Mouse (Mus musculus): ENCODE measurements around the gene Olfr1080.
"Not testable (repeated sequence)": the region's sequence is repeated elsewhere in the genome, so short reads cannot be mapped to it uniquely, and the experiment has no call there.

Olfr1080 gene

GRCm38 (mm10) chr2:86558135-86558534 lies at the start of gene Olfr1080:
TSS of gene Olfr1080 (minus strand) at chr2:86558235.
- DNase-seq, result not testable (repeated sequence)

DNA sequence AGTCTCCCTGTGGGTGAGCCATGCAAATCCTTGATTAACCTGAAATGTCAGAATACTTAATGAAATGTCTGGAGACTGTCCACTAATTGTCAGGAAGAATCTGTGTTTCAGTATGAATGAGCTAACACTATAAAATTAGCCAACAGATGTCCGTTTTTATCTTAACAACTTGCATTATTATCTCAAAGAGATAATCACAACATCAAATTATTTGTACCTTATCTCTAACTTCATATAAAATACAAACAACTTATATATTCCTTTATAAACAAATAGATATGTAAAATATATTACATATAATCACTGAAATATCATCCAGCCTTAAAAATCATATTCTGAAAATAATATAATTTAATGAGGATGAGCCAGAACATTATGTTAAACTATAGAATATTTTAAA lies 40.8 kb upstream of the Olfr1080 start, which contains the start of gene Olfr1082:
TSS of gene Olfr1082 (minus strand) at position 101 of the 400 bp plus-strand sequence.
- not testable (repeated sequence) for DNase-seq

DNA sequence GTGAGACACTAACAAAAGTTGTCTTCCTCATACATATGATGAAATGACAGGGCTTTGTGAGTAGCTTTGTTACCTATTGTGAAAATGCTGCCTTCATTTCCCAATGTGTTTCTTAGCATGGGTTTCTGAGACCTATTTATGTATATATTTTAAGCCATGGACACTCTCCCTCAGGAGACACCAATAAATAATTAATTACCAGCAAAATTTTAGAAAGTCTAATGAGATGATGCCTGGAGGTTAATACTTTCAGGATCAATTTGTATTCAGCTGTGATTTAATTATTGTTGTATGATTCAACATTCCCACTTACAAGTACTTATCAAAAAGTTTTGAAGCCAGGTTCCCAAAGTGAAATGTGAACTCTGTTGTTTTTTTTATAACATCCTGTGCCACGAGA lies 15.7 kb downstream of the Olfr1080 start, which contains the start of gene Olfr1079:
TSS of gene Olfr1079 (minus strand) at position 101 of the 400 bp plus-strand sequence.
- DNase-seq, result no peak

- DNase-seq, result peak; percentile 4
These were observed 27.0 kb downstream of the Olfr1080 start for GRCm38 (mm10) chr2:86530991-86531390.

- no peak for DNase-seq
These were observed 49.9 kb downstream of the Olfr1080 start, which contains the start of gene Olfr1076 for GRCm38 (mm10) chr2:86508161-86508560. TSS of gene Olfr1076 (plus strand) at chr2:86508461.
